Mouse (Mus musculus): Measurements from ENCODE around the gene Vmn2r3. TPM values are rescaled to one million over a fixed set of nuclear protein-coding genes. Genes with fewer than 3 reads are reported as not detected.
"Not testable (repeated sequence)": the region's sequence is repeated elsewhere in the genome, so short reads cannot be mapped to it uniquely, and the experiment has no call there.

The Vmn2r3 gene
- not detected for total RNA-seq (2021)

DNA sequence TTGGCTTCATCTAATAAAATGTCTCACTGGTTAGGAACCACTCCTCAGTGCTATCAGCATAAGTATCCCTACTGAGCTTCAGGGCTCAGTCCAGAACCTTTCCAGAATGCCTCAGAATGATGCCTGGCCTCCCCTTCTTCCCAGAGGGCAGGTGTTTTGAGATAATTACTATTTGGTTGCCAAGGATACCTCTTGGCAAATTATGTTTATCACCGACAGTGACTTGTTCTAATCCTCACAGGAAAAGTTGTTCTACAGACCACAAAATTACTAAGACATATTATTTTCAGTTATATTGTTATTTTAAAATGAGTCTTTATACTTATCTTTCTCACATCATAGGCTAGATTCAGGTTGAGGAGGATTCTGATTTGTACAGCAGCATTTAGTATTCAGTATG is at the start of gene Vmn2r3:
Gene Vmn2r3, minus strand, starts transcription at position 101 of the 400 bp plus-strand sequence.
- DNase-seq: no peak
- intact Hi-C loops (cut with DNase I): no loop called here

DNA sequence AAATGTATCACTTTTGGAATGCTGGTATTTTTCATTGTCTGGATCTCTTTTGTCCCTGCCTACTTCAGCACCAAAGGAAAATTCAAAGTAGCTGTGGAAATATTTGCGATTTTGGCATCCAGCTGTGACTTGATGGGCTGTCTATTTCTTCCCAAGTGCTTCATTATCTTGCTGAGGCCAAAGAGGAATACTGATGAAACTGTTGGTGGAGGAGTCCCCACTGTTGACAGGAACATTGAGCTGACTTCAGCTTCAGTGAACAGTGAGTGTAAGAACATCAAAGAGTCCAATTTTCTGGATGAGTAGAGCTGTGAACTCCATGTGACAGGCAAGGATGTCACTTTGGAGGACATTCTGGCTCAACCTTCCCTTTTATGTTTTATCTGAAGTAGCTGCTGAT is 43.0 kb upstream of the Vmn2r3 start:
- DNase-seq: no peak

DNA sequence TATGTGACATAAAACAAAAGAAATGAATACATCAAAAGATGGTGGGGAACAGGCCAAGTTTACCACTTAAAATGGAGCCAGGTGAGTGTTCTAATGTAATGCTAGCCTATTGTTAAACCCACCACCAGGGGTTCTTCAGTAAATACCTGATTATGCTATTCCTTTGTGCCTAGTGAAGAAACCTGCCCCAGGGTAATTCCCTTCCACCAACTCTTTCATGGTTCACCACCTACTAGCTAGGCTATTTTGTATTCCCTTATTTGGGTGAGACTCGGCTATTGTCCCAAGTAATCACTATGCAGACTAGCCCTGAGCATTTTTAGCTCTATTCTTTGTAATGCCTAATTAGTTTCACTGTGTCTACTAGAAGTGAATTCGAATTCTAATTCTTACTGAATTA is 32.3 kb upstream of the Vmn2r3 start:
- intact Hi-C loops (cut with DNase I): no loop called here
- no peak for DNase-seq

More for the DNA sequence above, 43.0 kb upstream of the Vmn2r3 start:
- intact Hi-C loops (cut with DNase I): no loop called here

DNA sequence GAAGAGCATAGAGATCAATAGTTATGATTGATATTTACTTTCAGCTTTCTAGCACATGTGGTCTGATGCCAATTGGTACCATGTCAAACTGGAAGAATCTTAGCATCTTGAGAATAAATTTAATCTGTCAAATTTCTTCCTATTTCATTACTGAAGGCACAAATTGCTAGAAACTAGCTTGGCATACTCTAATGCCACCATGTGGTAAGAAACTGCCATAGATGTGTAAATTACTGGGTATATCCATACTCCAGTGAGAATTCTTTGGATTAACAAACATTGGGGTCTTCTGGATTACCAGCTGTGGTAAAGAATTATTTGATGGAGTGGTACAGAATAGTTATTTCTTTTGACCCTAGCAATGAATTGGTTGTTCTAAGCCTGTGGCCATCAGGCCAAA is 17.3 kb upstream of the Vmn2r3 start:
- no peak for DNase-seq
- intact Hi-C loops (cut with DNase I): no loop called here

DNA sequence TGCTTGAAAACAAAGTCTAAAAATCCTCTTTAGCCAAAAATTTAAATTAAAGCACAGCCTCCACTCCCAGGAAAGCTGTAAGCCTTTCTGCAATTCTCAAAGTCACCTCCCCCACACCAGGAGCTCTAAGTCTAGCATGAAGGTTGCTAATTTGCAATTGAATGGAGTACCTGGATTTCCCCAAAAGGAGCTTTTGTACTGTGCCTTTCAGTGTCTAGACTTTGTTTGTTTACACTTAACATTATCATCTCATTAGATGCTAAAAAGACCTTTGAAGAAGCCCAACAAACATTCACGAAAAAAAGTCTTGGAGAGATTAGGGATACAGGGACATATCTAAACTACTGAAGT is 23.8 kb downstream of the Vmn2r3 start:
- intact Hi-C loops (cut with DNase I): no loop called here
- DNase-seq: no peak

DNA sequence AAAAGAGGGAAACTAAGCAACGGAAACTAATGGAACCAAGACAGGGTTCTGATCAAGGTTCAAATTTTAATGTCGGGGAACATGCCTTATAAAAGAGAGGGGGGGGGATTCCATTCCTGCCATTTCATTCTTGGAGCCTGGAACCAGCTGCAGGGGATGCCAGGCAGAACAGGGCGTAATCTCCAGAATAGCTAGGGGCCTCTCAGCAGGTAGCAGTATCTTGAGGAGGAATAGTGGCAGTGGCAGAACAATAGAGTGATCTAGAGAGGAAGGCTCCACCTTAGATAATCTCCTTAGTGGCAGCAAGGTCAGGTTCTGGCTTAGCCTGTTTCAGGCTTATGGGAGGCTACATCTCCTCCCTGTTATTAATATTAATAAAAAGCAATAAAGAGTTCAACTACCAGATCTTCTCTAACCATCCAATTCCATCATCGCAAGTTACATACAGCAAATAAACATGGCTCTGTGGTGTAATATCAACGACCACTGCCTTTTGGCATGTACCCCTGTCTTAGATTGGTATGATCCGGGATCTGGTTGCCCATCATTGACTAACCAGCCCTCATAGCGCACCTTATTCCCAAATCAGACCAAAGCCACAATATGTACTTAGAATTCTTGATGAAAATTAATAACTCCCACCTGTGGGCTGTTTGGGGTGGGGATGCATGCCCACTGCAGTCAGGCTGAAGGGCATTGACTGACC is 24.3 kb downstream of the Vmn2r3 start:
- intact Hi-C loops (cut with DNase I); DNase-seq: not testable (repeated sequence)

DNA sequence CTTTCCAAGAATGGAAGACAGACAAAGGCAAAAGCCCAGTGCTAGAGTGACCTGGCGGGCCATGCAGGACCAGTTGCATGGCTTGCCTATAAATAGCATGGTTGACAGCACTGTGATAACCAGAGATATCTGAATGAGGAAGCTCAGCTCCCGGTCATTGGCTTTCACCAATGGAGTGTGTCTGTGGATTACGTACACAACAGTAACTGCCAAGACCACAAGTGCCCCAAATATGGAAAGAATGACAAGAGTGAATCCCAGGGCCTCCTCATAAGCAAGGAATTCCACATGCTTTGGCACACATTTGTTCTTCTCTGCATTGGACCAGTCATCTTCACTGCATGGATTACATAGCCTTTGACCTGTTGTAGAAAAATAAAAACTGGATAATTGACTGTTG is 29.9 kb downstream of the Vmn2r3 start:
- intact Hi-C loops (cut with DNase I): no loop called here
- DNase-seq: peak; percentile 2 to 8

DNA sequence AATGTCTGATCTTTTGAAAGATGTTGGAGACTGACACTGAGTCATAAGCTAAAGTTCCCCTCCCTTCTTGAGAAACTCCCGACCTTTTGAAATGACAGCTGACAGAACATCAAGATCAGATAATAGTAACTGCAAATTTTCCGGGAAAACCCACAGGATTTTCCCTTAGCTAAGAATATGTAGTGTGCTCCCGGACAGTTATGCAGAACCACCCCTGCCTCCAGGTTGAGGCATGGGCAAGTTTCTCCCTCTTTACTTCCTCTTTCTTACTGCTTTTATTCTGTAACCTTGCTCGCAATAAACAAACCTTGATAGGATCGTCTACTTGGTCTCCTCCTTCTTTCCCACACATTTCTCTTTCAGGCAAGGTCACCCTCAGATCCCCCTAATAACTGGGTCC is 37.9 kb downstream of the Vmn2r3 start:
- no peak for DNase-seq
- intact Hi-C loops (cut with DNase I): no loop called here

DNA sequence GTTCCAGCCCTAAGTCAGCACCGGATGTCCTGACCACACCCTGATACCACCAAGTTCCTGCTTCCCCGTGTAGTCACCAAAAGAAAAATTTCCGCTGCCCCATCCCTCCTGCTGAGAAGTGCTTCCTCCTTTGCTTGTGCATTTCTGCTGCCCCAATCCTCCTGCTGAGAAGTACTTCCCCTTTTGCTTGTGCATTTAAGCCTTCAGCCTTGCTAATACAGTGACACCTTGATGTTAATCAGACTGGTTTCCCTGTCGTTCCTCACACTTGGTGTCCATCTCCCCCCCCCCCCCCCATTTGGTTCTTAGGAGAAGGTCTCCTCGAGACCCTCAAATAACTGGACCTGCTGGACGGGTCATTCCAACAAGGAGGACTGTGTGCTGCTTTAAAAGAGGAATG is 39.0 kb downstream of the Vmn2r3 start:
- intact Hi-C loops (cut with DNase I); DNase-seq: not testable (repeated sequence)

DNA sequence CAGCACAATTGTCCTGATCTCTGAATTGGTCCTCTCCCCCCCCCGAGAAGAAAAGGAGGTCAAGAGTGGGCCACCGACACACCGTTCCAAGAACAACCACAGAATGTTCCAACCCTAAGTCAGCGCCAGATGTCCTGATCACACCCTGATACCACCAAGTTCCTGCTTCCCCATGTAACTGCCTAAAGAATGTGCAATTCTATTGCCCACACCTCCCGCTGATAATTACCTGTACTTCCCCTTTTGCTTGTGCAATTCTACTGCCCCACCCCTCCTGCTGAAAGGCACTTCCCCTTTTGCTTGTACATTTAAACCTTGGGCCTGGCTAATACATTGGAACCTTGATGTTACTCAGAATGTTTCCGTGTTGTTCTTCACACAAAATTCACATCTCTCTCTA is 54.0 kb downstream of the Vmn2r3 start:
- DNase-seq; intact Hi-C loops (cut with DNase I): not testable (repeated sequence)

DNA sequence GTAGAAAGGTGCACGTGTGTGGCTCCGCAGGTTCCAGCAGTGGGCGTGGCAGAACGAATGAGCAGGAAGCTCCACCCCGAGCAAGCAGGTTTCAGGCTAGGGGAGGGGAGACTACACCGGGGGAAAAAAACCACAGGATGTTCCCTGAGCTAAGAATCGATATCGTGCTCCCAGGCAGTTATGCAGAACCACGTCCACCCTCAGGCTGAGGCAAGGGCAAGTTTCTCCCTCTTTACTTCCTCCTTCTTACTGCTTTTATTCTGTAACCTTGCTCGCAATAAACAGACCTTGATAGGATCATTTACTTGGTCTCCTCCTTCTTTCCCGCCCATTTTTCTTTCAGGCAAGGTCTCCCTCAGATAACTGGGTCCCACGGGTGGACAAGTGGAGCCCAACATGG is 55.9 kb downstream of the Vmn2r3 start:
- DNase-seq; intact Hi-C loops (cut with DNase I): not testable (repeated sequence)

DNA sequence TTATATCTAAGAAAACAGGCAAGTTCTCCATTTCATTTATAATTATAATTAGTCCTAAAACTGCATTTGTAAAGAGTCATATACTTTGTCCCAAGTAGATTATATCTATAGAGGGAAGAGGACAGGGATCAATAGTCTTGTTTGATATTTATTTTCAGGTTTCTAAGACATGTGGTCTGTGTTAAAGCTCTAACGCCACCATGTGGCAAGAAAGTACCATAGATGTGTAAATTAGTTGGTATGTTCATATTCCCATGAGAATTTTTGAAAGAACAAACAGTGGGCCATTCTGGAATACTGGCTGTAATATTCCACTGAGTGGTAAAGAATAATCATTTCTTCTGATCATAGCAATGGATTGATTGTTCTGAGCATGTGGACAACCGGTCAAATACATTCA is 62.3 kb downstream of the Vmn2r3 start:
- no peak for DNase-seq
- intact Hi-C loops (cut with DNase I): no loop called here

Other genes starting within 250 kb of the Vmn2r3 start
- not detected for gene Vmn2r1, start 208.2 kb downstream of the Vmn2r3 start, total RNA-seq (2021)
- gene Vmn2r2, start 147.8 kb downstream of the Vmn2r3 start, total RNA-seq (2021): not detected
- gene Vmn2r4, start 125.7 kb upstream of the Vmn2r3 start, total RNA-seq (2021): not detected
- not detected for gene Vmn2r5, start 220.1 kb upstream of the Vmn2r3 start, total RNA-seq (2021)

Measured in heart, postnatal 36 days (tissue).